Mouse (Mus musculus) 416B (cell line): ENCODE measurements around the gene Micu1.
A peak's percentile ranks its signal among the peaks of the same experiment; 100 is the strongest.
"Not testable (repeated sequence)": the region's sequence is repeated elsewhere in the genome, so short reads cannot be mapped to it uniquely, and the experiment has no call there.

Source experiments
- DNase-seq: peaks from one replicate; pipeline ENCODE4 v3.0.0; 2011; ENCODE audit warnings: low read depth

Micu1 gene

GRCm38 (mm10) chr10:59848953-59849352 lies 146.7 kb downstream of the Micu1 start:
- no peak for DNase-seq

- DNase-seq = no peak
These were observed 147.1 kb downstream of the Micu1 start for GRCm38 (mm10) chr10:59849371-59849770.

- DNase-seq = no peak
These were observed 154.9 kb downstream of the Micu1 start for GRCm38 (mm10) chr10:59857157-59857556.

GRCm38 (mm10) chr10:59860684-59861083 lies 158.4 kb downstream of the Micu1 start:
- DNase-seq = no peak

- DNase-seq = no peak
These were observed 158.9 kb downstream of the Micu1 start for GRCm38 (mm10) chr10:59861201-59861600.

GRCm38 (mm10) chr10:59862816-59863440 lies 160.7 kb downstream of the Micu1 start:
- DNase-seq = no peak

- no peak for DNase-seq
These were observed 161.3 kb downstream of the Micu1 start for GRCm38 (mm10) chr10:59863620-59864019.

GRCm38 (mm10) chr10:59864232-59864875 lies 162.1 kb downstream of the Micu1 start:
- DNase-seq = no peak

GRCm38 (mm10) chr10:59864884-59865726 lies 162.8 kb downstream of the Micu1 start:
- DNase-seq = peak; percentile 85

GRCm38 (mm10) chr10:59868266-59868665 lies 166.0 kb downstream of the Micu1 start:
- no peak for DNase-seq

- no peak for DNase-seq
These were observed 167.8 kb downstream of the Micu1 start for GRCm38 (mm10) chr10:59870038-59870437.

GRCm38 (mm10) chr10:59872651-59873050 lies 170.4 kb downstream of the Micu1 start:
- DNase-seq = not testable (repeated sequence)

- DNase-seq = no peak
These were observed 170.9 kb downstream of the Micu1 start for GRCm38 (mm10) chr10:59873206-59873605.

GRCm38 (mm10) chr10:59873613-59874012 lies 171.3 kb downstream of the Micu1 start:
- DNase-seq = no peak

GRCm38 (mm10) chr10:59875396-59875795 lies 173.1 kb downstream of the Micu1 start:
- no peak for DNase-seq

- DNase-seq = not testable (repeated sequence)
These were observed 174.4 kb downstream of the Micu1 start for GRCm38 (mm10) chr10:59876698-59877097.

GRCm38 (mm10) chr10:59877421-59878117 lies 175.3 kb downstream of the Micu1 start:
- DNase-seq = peak; percentile 61

GRCm38 (mm10) chr10:59878823-59879222 lies 176.5 kb downstream of the Micu1 start:
- peak; percentile 77 for DNase-seq

- DNase-seq = peak; percentile 96
These were observed 177.2 kb downstream of the Micu1 start, which contains the start of gene Dnajb12 for GRCm38 (mm10) chr10:59879255-59880028. Gene Dnajb12, plus strand, starts transcription at chr10:59879556.

- peak; percentile 75 for DNase-seq
These were observed 177.7 kb downstream of the Micu1 start for GRCm38 (mm10) chr10:59880029-59880386.

- no peak for DNase-seq
These were observed 178.6 kb downstream of the Micu1 start for GRCm38 (mm10) chr10:59880837-59881236.
